Mouse (Mus musculus) T-helper 1 cell (primary cell): ENCODE results near the gene Trim39.
"Not testable (repeated sequence)": the region's sequence is repeated elsewhere in the genome, so short reads cannot be mapped to it uniquely, and the experiment has no call there.

Experiments
- in situ Hi-C: fragments of 300-600 bp; cut with MboI, MseI; formaldehyde crosslinking; loops from one replicate; pipeline ENCODE4 v1.15.1; 2025; ENCODE audit warnings: high pct_unique_total_duplicates

Trim39 gene

GRCm38 (mm10) chr17:36252250-36252876, 19.7 kb downstream of the Trim39 start:
- in situ Hi-C loops = no loop called here

- in situ Hi-C loops = no loop called here
These were observed 23.2 kb downstream of the Trim39 start for GRCm38 (mm10) chr17:36248886-36249285.

- in situ Hi-C loops = no loop called here
These were observed 26.3 kb downstream of the Trim39 start for GRCm38 (mm10) chr17:36245741-36246140.

GRCm38 (mm10) chr17:36244031-36244430, 28.0 kb downstream of the Trim39 start:
- in situ Hi-C loops = no loop called here

GRCm38 (mm10) chr17:36240637-36241213, 31.3 kb downstream of the Trim39 start:
- in situ Hi-C loops = no loop called here

- in situ Hi-C loops = no loop called here
These were observed 34.6 kb downstream of the Trim39 start for GRCm38 (mm10) chr17:36237321-36237921.

GRCm38 (mm10) chr17:36235300-36235699, 36.7 kb downstream of the Trim39 start:
- in situ Hi-C loops = not testable (repeated sequence)

GRCm38 (mm10) chr17:36233572-36233971, 38.5 kb downstream of the Trim39 start:
- in situ Hi-C loops = no loop called here

- in situ Hi-C loops = no loop called here
These were observed 40.7 kb downstream of the Trim39 start for GRCm38 (mm10) chr17:36231318-36231717.

GRCm38 (mm10) chr17:36229046-36229445, 43.0 kb downstream of the Trim39 start:
- in situ Hi-C loops = no loop called here

- in situ Hi-C loops = no loop called here
These were observed 45.1 kb downstream of the Trim39 start for GRCm38 (mm10) chr17:36226921-36227320.

GRCm38 (mm10) chr17:36225231-36225824, 46.7 kb downstream of the Trim39 start:
- in situ Hi-C loops = no loop called here

GRCm38 (mm10) chr17:36224451-36224850, 47.6 kb downstream of the Trim39 start:
- in situ Hi-C loops = loop anchor here (25.0 kb wide), 1 partner anchor 1962 kb away; the partner anchor contains the start of gene H2-Ab1

GRCm38 (mm10) chr17:36218594-36219155, 53.4 kb downstream of the Trim39 start:
- in situ Hi-C loops = loop anchor here (25.0 kb wide), 1 partner anchor 1956 kb away; the partner anchor contains the start of gene H2-Ab1

GRCm38 (mm10) chr17:36215586-36215985, 56.5 kb downstream of the Trim39 start:
- in situ Hi-C loops = loop anchor here (25.0 kb wide), 1 partner anchor 1953 kb away; the partner anchor contains the start of gene H2-Ab1
